Mouse (Mus musculus) MEL (cell line): ENCODE measurements around the gene Thbs3. TPM values are rescaled to one million over a fixed set of nuclear protein-coding genes. Genes with fewer than 3 reads are reported as not detected.
A peak's percentile ranks its signal among the peaks of the same experiment; 100 is the strongest.

Experiments
- DNase-seq: peaks from one replicate; pipeline ENCODE4 v3.0.0; 2011; ENCODE audit warnings: low read depth, low spot score
- H3K27ac ChIP-seq: 2 replicates; pipeline ENCODE4 v1.5.1; 2012; ENCODE audit warnings: low read depth, mild to moderate bottlenecking, control low read depth, low read length, moderate library complexity; ENCODE audit not compliant: control insufficient read depth
- H3K27me3 ChIP-seq, 2 experiments: fragments of 150-350 bp in 1 of 2; sonication (generic) in 1 of 2; 2 replicates each; pipeline ENCODE4 v1.6.1; 2012; ENCODE audit warnings: low read length in 2 of 2, mild to moderate bottlenecking in 2 of 2, improper control_type of control experiment in 1 of 2, moderate library complexity in 1 of 2; ENCODE audit not compliant: insufficient read depth in 2 of 2, control insufficient read depth in 1 of 2
- H3K36me3 ChIP-seq, 2 experiments: 2 replicates each; pipeline ENCODE4 v1.6.1; 2012 to 2014; ENCODE audit warnings: low read length in 2 of 2, improper control_type of control experiment in 1 of 2, inconsistent platforms in 1 of 2, mild to moderate bottlenecking in 1 of 2; ENCODE audit not compliant: insufficient read depth in 2 of 2, control insufficient read depth in 1 of 2
- H3K4me1 ChIP-seq, 2 experiments: fragments of 150-350 bp in 1 of 2; sonication (generic) in 1 of 2; 2 replicates each; pipeline ENCODE4 v1.6.1; 2012; ENCODE audit warnings: low read length in 2 of 2, improper control_type of control experiment in 1 of 2, mild to moderate bottlenecking in 1 of 2; ENCODE audit not compliant: insufficient read depth in 2 of 2, control insufficient read depth in 1 of 2
- H3K4me3 ChIP-seq, 2 experiments: fragments of 150-350 bp in 1 of 2; sonication (generic) in 1 of 2; 2 replicates each; pipeline ENCODE4 v1.5.1; 2012; ENCODE audit warnings: low read depth in 2 of 2, low read length in 2 of 2, mild to moderate bottlenecking in 2 of 2, moderate library complexity in 2 of 2, control low read depth in 1 of 2, improper control_type of control experiment in 1 of 2; ENCODE audit not compliant: control insufficient read depth in 1 of 2, insufficient read depth in 1 of 2
- H3K79me2 ChIP-seq: 2 replicates; pipeline ENCODE4 v1.6.1; 2012; ENCODE audit warnings: mild to moderate bottlenecking, low read length, moderate library complexity; ENCODE audit not compliant: control insufficient read depth, poor library complexity, insufficient read depth
- H3K9ac ChIP-seq: 2 replicates; pipeline ENCODE4 v1.6.1; 2012; ENCODE audit warnings: low read depth, mild to moderate bottlenecking, control low read depth, low read length, moderate library complexity; ENCODE audit not compliant: control insufficient read depth, poor library complexity, severe bottlenecking
- H3K9me3 ChIP-seq: fragments of 150-350 bp; sonication (generic); replicated peaks from 2 replicates; pipeline ENCODE4 v1.6.1; 2012; ENCODE audit warnings: mild to moderate bottlenecking, low read length, improper control_type of control experiment, moderate library complexity; ENCODE audit not compliant: insufficient read depth
- BHLHE40 ChIP-seq: IDR thresholded peaks from 2 replicates; pipeline ENCODE4 v1.6.1; 2012; ENCODE audit warnings: low read depth, mild to moderate bottlenecking, inconsistent platforms, low read length, improper control_type of control experiment, borderline replicate concordance
- CHD1 ChIP-seq: IDR thresholded peaks from 2 replicates; pipeline ENCODE4 v1.6.1; 2012; ENCODE audit warnings: low read depth, mild to moderate bottlenecking, inconsistent platforms, low read length, improper control_type of control experiment
- CHD2 ChIP-seq: IDR thresholded peaks from 2 replicates; pipeline ENCODE4 v1.6.1; 2011; ENCODE audit warnings: low read length, improper control_type of control experiment
- CTCF ChIP-seq, 3 experiments: IDR thresholded peaks in 2 of 3; conservative IDR thresholded peaks in 1 of 3; 2 replicates each; pipeline ENCODE4 v1.5.1; 2011 to 2012; ENCODE audit warnings: low read length in 3 of 3, low read depth in 2 of 3, mild to moderate bottlenecking in 2 of 3, improper control_type of control experiment in 1 of 3, inconsistent platforms in 1 of 3, mixed read lengths in 1 of 3, moderate library complexity in 1 of 3; ENCODE audit not compliant: control insufficient read depth in 1 of 3, insufficient read depth in 1 of 3, poor library complexity in 1 of 3, severe bottlenecking in 1 of 3
- E2F4 ChIP-seq: IDR thresholded peaks from 2 replicates; pipeline ENCODE4 v1.6.1; 2011; ENCODE audit warnings: low read depth, low read length, improper control_type of control experiment, borderline replicate concordance
- ELF1 ChIP-seq: IDR thresholded peaks from 2 replicates; pipeline ENCODE4 v1.6.1; 2014; ENCODE audit warnings: low read depth, mild to moderate bottlenecking, inconsistent platforms, low read length, improper control_type of control experiment, moderate library complexity
- EP300 ChIP-seq, 2 experiments: IDR thresholded peaks; 2 replicates each; pipeline ENCODE4 v1.6.1; 2011; ENCODE audit warnings: improper control_type of control experiment in 2 of 2, low read length in 2 of 2, low read depth in 1 of 2, mild to moderate bottlenecking in 1 of 2
- ETS1 ChIP-seq: IDR thresholded peaks from 2 replicates; pipeline ENCODE4 v1.6.1; 2012; ENCODE audit warnings: low read depth, mild to moderate bottlenecking, inconsistent platforms, low read length, improper control_type of control experiment, moderate library complexity
- GABPA ChIP-seq: IDR thresholded peaks from 2 replicates; pipeline ENCODE4 v1.6.1; 2012; ENCODE audit warnings: low read depth, mild to moderate bottlenecking, inconsistent platforms, low read length, improper control_type of control experiment, moderate library complexity
- GATA1 ChIP-seq: IDR thresholded peaks from 2 replicates; pipeline ENCODE4 v1.6.1; 2011; ENCODE audit warnings: low read depth, low read length, improper control_type of control experiment
- HCFC1 ChIP-seq: IDR thresholded peaks from 2 replicates; pipeline ENCODE4 v1.6.1; 2012; ENCODE audit warnings: low read depth, mild to moderate bottlenecking, inconsistent platforms, low read length, improper control_type of control experiment, moderate library complexity
- JUND ChIP-seq: IDR thresholded peaks from 2 replicates; pipeline ENCODE4 v1.6.1; 2011; ENCODE audit warnings: low read depth, mild to moderate bottlenecking, improper control_type of control experiment, low read length
- KAT2A ChIP-seq: conservative IDR thresholded peaks from 2 replicates; pipeline ENCODE4 v1.6.1; 2012; ENCODE audit warnings: low read depth, low read length, improper control_type of control experiment, inconsistent platforms
- MAFK ChIP-seq: IDR thresholded peaks from 2 replicates; pipeline ENCODE4 v1.6.1; 2011; ENCODE audit warnings: low read depth, mild to moderate bottlenecking, low read length, improper control_type of control experiment, borderline replicate concordance
- MAX ChIP-seq: IDR thresholded peaks from 2 replicates; pipeline ENCODE4 v1.6.1; 2011; ENCODE audit warnings: low read length, improper control_type of control experiment
- MAZ ChIP-seq: IDR thresholded peaks from 2 replicates; pipeline ENCODE4 v1.6.1; 2012; ENCODE audit warnings: low read depth, mild to moderate bottlenecking, inconsistent platforms, low read length, improper control_type of control experiment
- MEF2A ChIP-seq: IDR thresholded peaks from 2 replicates; pipeline ENCODE4 v1.6.1; 2014; ENCODE audit warnings: low read depth, mild to moderate bottlenecking, inconsistent platforms, low read length, improper control_type of control experiment; ENCODE audit not compliant: poor library complexity, insufficient replicate concordance, severe bottlenecking; ENCODE audit errors: extremely low read depth
- MXI1 ChIP-seq: IDR thresholded peaks from 2 replicates; pipeline ENCODE4 v1.6.1; 2011; ENCODE audit warnings: mild to moderate bottlenecking, low read depth, low read length, improper control_type of control experiment
- MYB ChIP-seq: IDR thresholded peaks from 2 replicates; pipeline ENCODE4 v1.6.1; 2011; ENCODE audit warnings: mild to moderate bottlenecking, low read depth, low read length, improper control_type of control experiment
- MYC ChIP-seq: IDR thresholded peaks from 2 replicates; pipeline ENCODE4 v1.6.1; 2011; ENCODE audit warnings: low read depth, mild to moderate bottlenecking, low read length, improper control_type of control experiment, moderate library complexity
- NRF1 ChIP-seq: IDR thresholded peaks from 2 replicates; pipeline ENCODE4 v1.6.1; 2014; ENCODE audit warnings: low read depth, mild to moderate bottlenecking, inconsistent platforms, low read length, improper control_type of control experiment, moderate library complexity; ENCODE audit not compliant: poor library complexity, insufficient read depth, severe bottlenecking
- POLR2A ChIP-seq, 2 experiments: IDR thresholded peaks; 2 replicates each; pipeline ENCODE4 v1.6.1; 2011 to 2012; ENCODE audit warnings: low read length in 2 of 2, mild to moderate bottlenecking in 2 of 2, control low read depth in 1 of 2, improper control_type of control experiment in 1 of 2, low read depth in 1 of 2, moderate library complexity in 1 of 2; ENCODE audit not compliant: control insufficient read depth in 1 of 2, insufficient read depth in 1 of 2, poor library complexity in 1 of 2
- POLR2AphosphoS2 ChIP-seq: IDR thresholded peaks from 2 replicates; pipeline ENCODE4 v1.6.1; 2011; ENCODE audit warnings: low read length, improper control_type of control experiment
- POLR2AphosphoS5 ChIP-seq: IDR thresholded peaks from 2 replicates; pipeline ENCODE4 v1.6.1; 2012; ENCODE audit warnings: low read depth, borderline replicate concordance, mild to moderate bottlenecking, inconsistent platforms, low read length, moderate library complexity, mixed read lengths
- RAD21 ChIP-seq: IDR thresholded peaks from 2 replicates; pipeline ENCODE4 v1.6.1; 2011; ENCODE audit warnings: mild to moderate bottlenecking, low read depth, low read length, improper control_type of control experiment
- RCOR1 ChIP-seq: IDR thresholded peaks from 2 replicates; pipeline ENCODE4 v1.6.1; 2012; ENCODE audit warnings: low read depth, mild to moderate bottlenecking, inconsistent platforms, low read length, improper control_type of control experiment
- SMC3 ChIP-seq: IDR thresholded peaks from 2 replicates; pipeline ENCODE4 v1.6.1; 2011; ENCODE audit warnings: low read depth, low read length, improper control_type of control experiment
- TBP ChIP-seq: IDR thresholded peaks from 2 replicates; pipeline ENCODE4 v1.8.0; 2011; ENCODE audit warnings: low read depth, low read length, improper control_type of control experiment
- TCF12 ChIP-seq: IDR thresholded peaks from 2 replicates; pipeline ENCODE4 v1.6.1; 2014; ENCODE audit warnings: low read depth, mild to moderate bottlenecking, inconsistent platforms, low read length, improper control_type of control experiment, moderate library complexity
- UBTF ChIP-seq: IDR thresholded peaks from 2 replicates; pipeline ENCODE4 v1.6.1; 2012; ENCODE audit warnings: low read depth, mild to moderate bottlenecking, inconsistent platforms, low read length, improper control_type of control experiment, moderate library complexity, borderline replicate concordance; ENCODE audit not compliant: insufficient read depth
- USF1 ChIP-seq: IDR thresholded peaks from 2 replicates; pipeline ENCODE4 v1.6.1; 2014; ENCODE audit warnings: low read depth, mild to moderate bottlenecking, inconsistent platforms, low read length, improper control_type of control experiment, moderate library complexity
- USF2 ChIP-seq, 2 experiments: IDR thresholded peaks; 2 replicates each; pipeline ENCODE4 v1.6.1; 2011 to 2012; ENCODE audit warnings: improper control_type of control experiment in 2 of 2, low read length in 2 of 2, borderline replicate concordance in 1 of 2, inconsistent platforms in 1 of 2, low read depth in 1 of 2, mild to moderate bottlenecking in 1 of 2; ENCODE audit not compliant: insufficient read depth in 1 of 2
- ZC3H11A ChIP-seq: IDR thresholded peaks from 2 replicates; pipeline ENCODE4 v1.6.1; 2012; ENCODE audit warnings: low read depth, mild to moderate bottlenecking, inconsistent platforms, low read length, improper control_type of control experiment
- ZKSCAN1 ChIP-seq: IDR thresholded peaks from 2 replicates; pipeline ENCODE4 v1.6.1; 2012; ENCODE audit warnings: low read depth, mild to moderate bottlenecking, inconsistent platforms, low read length, improper control_type of control experiment, moderate library complexity
- ZMIZ1 ChIP-seq: IDR thresholded peaks from 2 replicates; pipeline ENCODE4 v1.6.1; 2012; ENCODE audit warnings: low read depth, mild to moderate bottlenecking, inconsistent platforms, low read length, improper control_type of control experiment, moderate library complexity
- ZNF384 ChIP-seq: IDR thresholded peaks from 2 replicates; pipeline ENCODE4 v1.6.1; 2012; ENCODE audit warnings: low read depth, mild to moderate bottlenecking, inconsistent platforms, low read length, improper control_type of control experiment
- polyA plus RNA-seq, 2 experiments: library from polyadenylated mRNA; stranded (reverse) in 1 of 2; unstranded in 1 of 2; fragments of >175 nt in 1 of 2; fragments of >200 nt in 1 of 2; gene quantifications; 2 replicates each; pipeline versions ENCODE4 v1.2.1 to v1.2.4; 2012; ENCODE audit warnings: low replicate concordance in 2 of 2, low read depth in 1 of 2; ENCODE audit not compliant: insufficient read length in 2 of 2, insufficient read depth in 1 of 2, missing spikeins in 1 of 2
- total RNA-seq: library from RNA; depleted of rRNA; stranded (reverse); fragments of 300-350 nt; gene quantifications from 2 replicates; pipeline ENCODE4 v1.2.3, GENCODE M21; 2012

Thbs3 gene
- total and polyA plus RNA-seq, 3 experiments, result 1.8 to 4.9 TPM; not detected in 1

DNA sequence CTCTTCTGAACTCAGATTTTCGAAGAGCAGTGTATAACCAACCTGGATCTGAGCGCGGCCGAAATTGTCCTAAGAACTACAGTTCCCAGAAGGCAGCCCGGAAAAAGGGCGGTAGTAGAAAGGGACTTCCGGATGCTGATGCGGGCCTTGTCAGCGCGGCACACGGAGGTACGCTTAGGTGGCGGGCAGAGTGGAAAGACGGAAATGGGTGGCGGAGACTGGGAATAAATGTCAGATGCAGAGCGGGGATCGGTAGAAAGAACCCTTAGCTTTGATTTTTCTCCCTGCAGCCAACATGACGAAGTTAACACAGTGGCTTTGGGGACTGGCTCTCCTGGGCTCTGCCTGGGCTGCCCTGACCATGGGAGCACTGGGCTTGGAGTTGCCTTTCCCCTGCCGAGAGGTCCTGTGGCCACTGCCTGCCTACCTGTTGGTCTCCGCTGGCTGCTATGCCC is 51.5 kb downstream of the Thbs3 start:
- Histone ChIP-seq H3K9ac (peak overlapping the region; percentile 70), H3K4me3 (peak overlapping the region; percentile 57 to 59), H3K9me3 (no peaks in the 10 kb centered on the region), H3K36me3 (peaks cover 0 to 17% of the 10 kb centered on the region in 2 experiments; a peak in 2 of 4 replicates), H3K27me3 (peaks cover 16 to 36% of the 10 kb centered on the region in 2 experiments), H3K79me2 (peaks cover 4% of the 10 kb centered on the region; the same call in 1 of the 2 replicates), H3K4me1 (peaks cover 3 to 31% of the 10 kb centered on the region in 2 experiments), H3K27ac (peak overlapping the region; percentile 40; the same call in 1 of the 2 replicates)
- DNase-seq, result peak; percentile 95
- TF ChIP-seq JUND, result no peak
- TF ChIP-seq HCFC1, result peak; percentile 99
- 0 out of 2 replicates have a peak, but pooled peaks have one; percentile 4 for TF ChIP-seq RCOR1
- TF ChIP-seq CHD1, result 0 out of 2 replicates have a peak, but pooled peaks have one; percentile 56
- TF ChIP-seq ZC3H11A, result no peak
- peak; percentile 96 for TF ChIP-seq KAT2A
- TF ChIP-seq NRF1, result no peak
- TF ChIP-seq TBP, result peak; percentile 90
- peak; percentile 73; the same call in 1 of the 2 replicates for TF ChIP-seq MYC
- no peak for TF ChIP-seq EP300 (IDR thresholded peaks at IDR 0.05; ENCODE audit: low read depth in 1 of 2, low read length in 2 of 2)
- no peak for TF ChIP-seq USF2 (IDR thresholded peaks at IDR 0.05; ENCODE audit: borderline replicate concordance in 1 of 2, insufficient read depth in 1 of 2, low read depth in 1 of 2, low read length in 2 of 2)
- TF ChIP-seq USF1, result peak; percentile 35
- no peak for TF ChIP-seq SMC3
- TF ChIP-seq CHD2, result no peak
- TF ChIP-seq POLR2AphosphoS2, result peak; percentile 96
- TF ChIP-seq MYB, result no peak
- TF ChIP-seq RAD21, result no peak
- TF ChIP-seq ETS1, result no peak; the same call in 1 of the 2 replicates
- peak; percentile 78; the same call in 1 of the 2 replicates for TF ChIP-seq ZMIZ1
- TF ChIP-seq UBTF, result 0 out of 2 replicates have a peak, but pooled peaks have one; percentile 22
- no peak for TF ChIP-seq MAX
- 0 out of 2 replicates have a peak, but pooled peaks have one; percentile 11 for TF ChIP-seq GATA1
- peak; percentile 86 for TF ChIP-seq MXI1
- TF ChIP-seq BHLHE40, result no peak
- no peak for TF ChIP-seq CTCF (IDR thresholded peaks at IDR 0.05 in 2 of 3, conservative IDR thresholded peaks at IDR 0.05 in 1 of 3; ENCODE audit: control insufficient read depth in 1 of 3, insufficient read depth in 1 of 3, low read depth in 2 of 3, low read length in 3 of 3, poor library complexity in 1 of 3, severe bottlenecking in 1 of 3)
- peak; percentile 78; the same call in 1 of the 2 replicates for TF ChIP-seq E2F4
- no peak for TF ChIP-seq MEF2A
- TF ChIP-seq POLR2A (IDR thresholded peaks at IDR 0.05; ENCODE audit: control insufficient read depth in 1 of 2, insufficient read depth in 1 of 2, low read depth in 1 of 2, low read length in 2 of 2, poor library complexity in 1 of 2), result peak; percentile 79 to 99
- TF ChIP-seq MAZ, result peak; percentile 93
- TF ChIP-seq POLR2AphosphoS5, result 0 out of 2 replicates have a peak, but pooled peaks have one; percentile 37
- TF ChIP-seq ZNF384, result no peak
- TF ChIP-seq ZKSCAN1, result no peak
- TF ChIP-seq MAFK, result no peak
- TF ChIP-seq GABPA, result no peak
- peak; percentile 99 for TF ChIP-seq ELF1
- peak; percentile 72; the same call in 1 of the 2 replicates for TF ChIP-seq TCF12
